Mouse (Mus musculus) NIH3T3 (cell line): ENCODE results near the gene Plekha5.
"Not testable (repeated sequence)": the region's sequence is repeated elsewhere in the genome, so short reads cannot be mapped to it uniquely, and the experiment has no call there.

Experiments
- DNase-seq: peaks from one replicate; pipeline ENCODE4 v3.0.0-alpha.2; 2012; ENCODE audit warnings: low read depth

Gene Plekha5

GRCm38 (mm10) chr6:140577822-140578170 lies 153.9 kb downstream of the Plekha5 start:
- no peak for DNase-seq

GRCm38 (mm10) chr6:140578985-140579384 lies 155.1 kb downstream of the Plekha5 start:
- DNase-seq, result not testable (repeated sequence)

GRCm38 (mm10) chr6:140580170-140580569 lies 156.3 kb downstream of the Plekha5 start:
- DNase-seq, result no peak

GRCm38 (mm10) chr6:140586714-140587259 lies 162.9 kb downstream of the Plekha5 start:
- DNase-seq, result no peak

- peak; percentile 79 for DNase-seq
These were observed 167.5 kb downstream of the Plekha5 start for GRCm38 (mm10) chr6:140591331-140591730.

GRCm38 (mm10) chr6:140592713-140593112 lies 168.9 kb downstream of the Plekha5 start:
- no peak for DNase-seq

- peak; percentile 93 for DNase-seq
These were observed 169.7 kb downstream of the Plekha5 start for GRCm38 (mm10) chr6:140593420-140594170.

- DNase-seq, result not testable (repeated sequence)
These were observed 171.7 kb downstream of the Plekha5 start for GRCm38 (mm10) chr6:140595551-140595950.

GRCm38 (mm10) chr6:140597381-140598329 lies 173.8 kb downstream of the Plekha5 start:
- no peak for DNase-seq

GRCm38 (mm10) chr6:140598516-140598915 lies 174.7 kb downstream of the Plekha5 start:
- DNase-seq, result no peak

GRCm38 (mm10) chr6:140599337-140599736 lies 175.5 kb downstream of the Plekha5 start:
- no peak for DNase-seq

GRCm38 (mm10) chr6:140600671-140601070 lies 176.8 kb downstream of the Plekha5 start:
- DNase-seq, result not testable (repeated sequence)

- DNase-seq, result no peak
These were observed 177.3 kb downstream of the Plekha5 start for GRCm38 (mm10) chr6:140601175-140601574.

GRCm38 (mm10) chr6:140603228-140603944 lies 179.5 kb downstream of the Plekha5 start:
- no peak for DNase-seq

GRCm38 (mm10) chr6:140605173-140605572 lies 181.3 kb downstream of the Plekha5 start:
- peak; percentile 78 for DNase-seq

GRCm38 (mm10) chr6:140605732-140606131 lies 181.9 kb downstream of the Plekha5 start:
- no peak for DNase-seq

GRCm38 (mm10) chr6:140606534-140606933 lies 182.7 kb downstream of the Plekha5 start:
- DNase-seq, result peak; percentile 86

- DNase-seq, result no peak
These were observed 184.8 kb downstream of the Plekha5 start for GRCm38 (mm10) chr6:140608666-140609065.

GRCm38 (mm10) chr6:140609533-140609932 lies 185.7 kb downstream of the Plekha5 start:
- DNase-seq, result no peak

GRCm38 (mm10) chr6:140610117-140610516 lies 186.3 kb downstream of the Plekha5 start:
- no peak for DNase-seq

- DNase-seq, result peak; percentile 62
These were observed 187.4 kb downstream of the Plekha5 start for GRCm38 (mm10) chr6:140611282-140611681.
